Mouse (Mus musculus): ENCODE data around the gene Gal. TPM values are rescaled to one million over a fixed set of nuclear protein-coding genes. Genes with fewer than 3 reads are reported as not detected.

Gene Gal
- polyA plus RNA-seq, 2 experiments = 0.88 to 1.1 TPM

- no peaks in the 10 kb centered on the region for H3K27me3 ChIP-seq (ENCODE audit: control insufficient read depth, insufficient read depth, low read length)
- 65% methylated on average over 2 of the region's 2 CpGs for WGBS
- H3K4me3 ChIP-seq (replicated peaks; ENCODE audit: low read length) = no peak overlapping the region
- H3K36me3 ChIP-seq (ENCODE audit: control insufficient read depth, insufficient read depth, low read length) = peaks cover 22% of the 10 kb centered on the region
- DNase-seq (ENCODE audit: low spot score) (no peak), ATAC-seq (ENCODE audit: low FRiP score, low read depth) (no peak)
- H3K9ac ChIP-seq (ENCODE audit: low read depth, low read length, severe bottlenecking) = no peak overlapping the region
- no peak for TF ChIP-seq POLR2A (IDR thresholded peaks at IDR 0.05; ENCODE audit: borderline replicate concordance, extremely low read depth, insufficient read depth, insufficient read length)
- H3K4me2 ChIP-seq (replicated peaks; ENCODE audit: low read depth, low read length, severe bottlenecking) = no peak overlapping the region
- no peaks in the 10 kb centered on the region for H3K4me1 ChIP-seq (ENCODE audit: control insufficient read depth, insufficient read depth, low read length)
- H3K27ac ChIP-seq (replicated peaks; ENCODE audit: low read depth, low read length) = no peak overlapping the region
- no peaks in the 10 kb centered on the region for H3K9me3 ChIP-seq (ENCODE audit: control insufficient read depth, low read length)
These were observed 40.3 kb downstream of the Gal start for GRCm38 (mm10) chr19:3374028-3374427.

- H3K4me3 ChIP-seq (replicated peaks; ENCODE audit: low read length) = no peak overlapping the region
- H3K4me1 ChIP-seq (ENCODE audit: control insufficient read depth, insufficient read depth, low read length) = no peaks in the 10 kb centered on the region
- DNase-seq (ENCODE audit: low spot score) (no peak), ATAC-seq (ENCODE audit: low FRiP score, low read depth) (no peak)
- 59% methylated on average over 12 of the region's 12 CpGs for WGBS
- H3K36me3 ChIP-seq (ENCODE audit: control insufficient read depth, insufficient read depth, low read length) = peaks cover 19% of the 10 kb centered on the region
- no peak overlapping the region for H3K4me2 ChIP-seq (replicated peaks; ENCODE audit: low read depth, low read length, severe bottlenecking)
- H3K27ac ChIP-seq (replicated peaks; ENCODE audit: low read depth, low read length) = no peak overlapping the region
- H3K27me3 ChIP-seq (ENCODE audit: control insufficient read depth, insufficient read depth, low read length) = no peaks in the 10 kb centered on the region
- H3K9ac ChIP-seq (ENCODE audit: low read depth, low read length, severe bottlenecking) = no peak overlapping the region
- no peaks in the 10 kb centered on the region for H3K9me3 ChIP-seq (ENCODE audit: control insufficient read depth, low read length)
- no peak for TF ChIP-seq POLR2A (IDR thresholded peaks at IDR 0.05; ENCODE audit: borderline replicate concordance, extremely low read depth, insufficient read depth, insufficient read length)
These were observed 41.0 kb downstream of the Gal start for GRCm38 (mm10) chr19:3373380-3373779.

DNA sequence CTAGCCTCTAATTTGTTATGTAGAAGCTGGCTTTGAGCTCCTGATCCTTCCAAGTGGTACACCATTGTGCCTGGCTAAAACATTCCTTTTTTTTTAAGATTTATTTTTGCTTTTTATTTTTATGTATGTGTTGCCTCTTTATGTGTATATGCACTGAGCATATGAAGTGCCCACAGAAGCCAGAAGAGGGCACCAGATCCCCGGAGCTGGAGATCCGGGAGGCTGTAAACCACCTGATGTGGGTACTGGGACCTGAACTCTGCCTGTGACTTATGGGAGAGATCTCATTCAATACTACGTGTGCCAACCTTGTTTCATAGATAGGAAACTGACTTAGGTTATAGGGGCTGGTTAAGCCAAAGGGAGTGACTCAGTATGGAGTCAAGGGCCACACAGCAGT is 46.1 kb downstream of the Gal start:
- Histone ChIP-seq H3K27ac (replicated peaks; ENCODE audit: low read depth, low read length) (no peak overlapping the region), H3K9ac (ENCODE audit: low read depth, low read length, severe bottlenecking) (no peak overlapping the region), H3K4me3 (replicated peaks; ENCODE audit: low read length) (no peak overlapping the region), H3K27me3 (ENCODE audit: control insufficient read depth, insufficient read depth, low read length) (no peaks in the 10 kb centered on the region), H3K36me3 (ENCODE audit: control insufficient read depth, insufficient read depth, low read length) (peaks cover 21% of the 10 kb centered on the region), H3K4me2 (replicated peaks; ENCODE audit: low read depth, low read length, severe bottlenecking) (no peak overlapping the region), H3K4me1 (ENCODE audit: control insufficient read depth, insufficient read depth, low read length) (no peaks in the 10 kb centered on the region), H3K9me3 (ENCODE audit: control insufficient read depth, low read length) (no peaks in the 10 kb centered on the region)
- no peak for DNase-seq (ENCODE audit: low spot score)
- 91% methylated on average over 3 of the region's 3 CpGs for WGBS
- ATAC-seq (ENCODE audit: low FRiP score, low read depth) = no peak
- TF ChIP-seq POLR2A (IDR thresholded peaks at IDR 0.05; ENCODE audit: borderline replicate concordance, extremely low read depth, insufficient read depth, insufficient read length) = no peak

- ATAC-seq (ENCODE audit: low FRiP score, low read depth) (no peak), DNase-seq (ENCODE audit: low spot score) (no peak)
- no peaks in the 10 kb centered on the region for H3K9me3 ChIP-seq (ENCODE audit: control insufficient read depth, low read length)
- H3K4me3 ChIP-seq (replicated peaks; ENCODE audit: low read length) = no peak overlapping the region
- H3K36me3 ChIP-seq (ENCODE audit: control insufficient read depth, insufficient read depth, low read length) = peaks cover 24% of the 10 kb centered on the region
- H3K9ac ChIP-seq (ENCODE audit: low read depth, low read length, severe bottlenecking) = no peak overlapping the region
- 90% methylated on average over 3 of the region's 3 CpGs for WGBS
- no peaks in the 10 kb centered on the region for H3K4me1 ChIP-seq (ENCODE audit: control insufficient read depth, insufficient read depth, low read length)
- no peak overlapping the region for H3K27ac ChIP-seq (replicated peaks; ENCODE audit: low read depth, low read length)
- H3K27me3 ChIP-seq (ENCODE audit: control insufficient read depth, insufficient read depth, low read length) = no peaks in the 10 kb centered on the region
- no peak for TF ChIP-seq POLR2A (IDR thresholded peaks at IDR 0.05; ENCODE audit: borderline replicate concordance, extremely low read depth, insufficient read depth, insufficient read length)
- H3K4me2 ChIP-seq (replicated peaks; ENCODE audit: low read depth, low read length, severe bottlenecking) = no peak overlapping the region
These were observed 49.3 kb downstream of the Gal start for GRCm38 (mm10) chr19:3365089-3365488.

DNA sequence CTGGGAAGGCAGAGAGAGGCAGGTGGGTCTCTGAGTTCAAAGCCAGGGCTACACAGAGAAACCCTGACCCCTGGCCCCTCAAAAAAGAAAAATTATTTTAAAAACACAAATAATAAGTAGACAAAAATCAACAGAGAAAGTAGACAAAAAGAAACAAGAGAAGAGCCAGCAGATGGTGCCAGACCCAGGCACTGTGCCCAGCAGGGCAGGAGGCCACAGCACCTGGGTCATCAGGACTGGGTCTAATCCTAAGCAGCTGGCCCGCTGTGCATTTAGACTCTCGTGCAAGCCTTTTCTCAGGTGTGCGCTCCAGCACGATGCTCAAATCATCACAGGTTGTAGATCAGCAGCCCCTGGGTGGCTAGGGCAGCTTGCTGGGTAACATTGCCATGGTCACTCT is 50.8 kb downstream of the Gal start:
- H3K4me2 ChIP-seq (replicated peaks; ENCODE audit: low read depth, low read length, severe bottlenecking) = no peak overlapping the region
- ATAC-seq (ENCODE audit: low FRiP score, low read depth) (no peak), DNase-seq (ENCODE audit: low spot score) (no peak)
- no peaks in the 10 kb centered on the region for H3K9me3 ChIP-seq (ENCODE audit: control insufficient read depth, low read length)
- 86% methylated on average over 4 of the region's 4 CpGs for WGBS
- TF ChIP-seq POLR2A (IDR thresholded peaks at IDR 0.05; ENCODE audit: borderline replicate concordance, extremely low read depth, insufficient read depth, insufficient read length) = no peak
- H3K27ac ChIP-seq (replicated peaks; ENCODE audit: low read depth, low read length) = no peak overlapping the region
- no peaks in the 10 kb centered on the region for H3K4me1 ChIP-seq (ENCODE audit: control insufficient read depth, insufficient read depth, low read length)
- H3K27me3 ChIP-seq (ENCODE audit: control insufficient read depth, insufficient read depth, low read length) = no peaks in the 10 kb centered on the region
- H3K36me3 ChIP-seq (ENCODE audit: control insufficient read depth, insufficient read depth, low read length) = peaks cover 24% of the 10 kb centered on the region
- no peak overlapping the region for H3K4me3 ChIP-seq (replicated peaks; ENCODE audit: low read length)
- H3K9ac ChIP-seq (ENCODE audit: low read depth, low read length, severe bottlenecking) = no peak overlapping the region

Other genes with a start within 250 kb of the Gal start
- gene Mrpl21, start 131.6 kb downstream of the Gal start, polyA plus RNA-seq (2012; rRNA removed) = 59.5 and 68.8 TPM in 2 replicates
- gene Mrpl21, start 131.6 kb downstream of the Gal start, polyA plus RNA-seq (2014; fragmentation: Nextera tagmentation; extraction: Ambion mirVana) = 124 and 126 TPM in 2 replicates
- gene Ighmbp2, start 131.5 kb downstream of the Gal start, polyA plus RNA-seq (2012; rRNA removed) = 9.9 and 13.5 TPM in 2 replicates
- gene Ighmbp2, start 131.5 kb downstream of the Gal start, polyA plus RNA-seq (2014; fragmentation: Nextera tagmentation; extraction: Ambion mirVana) = 9.5 and 9.9 TPM in 2 replicates
- gene Cpt1a, start 92.2 kb downstream of the Gal start, polyA plus RNA-seq (2012; rRNA removed) = 20.3 and 24.4 TPM in 2 replicates
- gene Cpt1a, start 92.2 kb downstream of the Gal start, polyA plus RNA-seq (2014; fragmentation: Nextera tagmentation; extraction: Ambion mirVana) = 21.7 and 22.5 TPM in 2 replicates
- gene Tesmin, start 25.7 kb downstream of the Gal start, polyA plus RNA-seq (2012; rRNA removed) = 0.29 and 0.38 TPM in 2 replicates
- gene Tesmin, start 25.7 kb downstream of the Gal start, polyA plus RNA-seq (2014; fragmentation: Nextera tagmentation; extraction: Ambion mirVana) = 0.34 and 0.48 TPM in 2 replicates
- gene Ppp6r3, start 161.2 kb upstream of the Gal start, polyA plus RNA-seq (2012; rRNA removed) = 78.7 and 80.4 TPM in 2 replicates
- gene Ppp6r3, start 161.2 kb upstream of the Gal start, polyA plus RNA-seq (2014; fragmentation: Nextera tagmentation; extraction: Ambion mirVana) = 61.3 and 66.1 TPM in 2 replicates